Mouse (Mus musculus) G1E (cell line): ENCODE measurements around the gene Sin3a. TPM values are rescaled to one million over a fixed set of nuclear protein-coding genes. Genes with fewer than 3 reads are reported as not detected.

Experiments used
- ATAC-seq: 2 replicates; pipeline ENCODE4 v1.8.0; 2016; ENCODE audit warnings: mild to moderate bottlenecking; ENCODE audit not compliant: insufficient number of reproducible peaks, poor library complexity, low FRiP score, severe bottlenecking; ENCODE audit errors: extremely low read depth
- DNase-seq: peaks from one replicate; pipeline ENCODE4 v3.0.0; 2012; ENCODE audit warnings: low spot score
- H3K27me3 ChIP-seq: 2 replicates; pipeline ENCODE4 v1.6.1; 2012; ENCODE audit warnings: mild to moderate bottlenecking, low read length, inconsistent platforms; ENCODE audit not compliant: insufficient read depth
- H3K36me3 ChIP-seq: replicated peaks from 2 replicates; pipeline ENCODE3; 2012; ENCODE audit warnings: mild to moderate bottlenecking, inconsistent platforms
- H3K4me1 ChIP-seq: 2 replicates; pipeline ENCODE4 v1.6.1; 2012; ENCODE audit warnings: low read depth, low read length, inconsistent platforms, mixed read lengths; ENCODE audit not compliant: insufficient read depth
- H3K4me3 ChIP-seq: 2 replicates; pipeline ENCODE4 v1.5.1; 2012; ENCODE audit warnings: low read depth, mild to moderate bottlenecking, inconsistent platforms, low read length, moderate library complexity, mixed read lengths
- H3K9me3 ChIP-seq: replicated peaks from 2 replicates; pipeline ENCODE4 v1.6.1; 2012; ENCODE audit warnings: inconsistent platforms
- CTCF ChIP-seq: IDR thresholded peaks from 2 replicates; pipeline ENCODE4 v1.5.1; 2012; ENCODE audit warnings: low read depth, low read length, inconsistent platforms, mixed read lengths
- GATA1 ChIP-seq: IDR thresholded peaks from 2 replicates; pipeline ENCODE4 v1.6.1; 2012; ENCODE audit warnings: borderline replicate concordance, low read length, inconsistent platforms, mixed read lengths
- GATA2 ChIP-seq: IDR thresholded peaks from 2 replicates; pipeline ENCODE4 v1.6.1; 2012; ENCODE audit warnings: low read depth, low read length, inconsistent platforms, borderline replicate concordance
- POLR2AphosphoS5 ChIP-seq: IDR thresholded peaks from 2 replicates; pipeline ENCODE4 v1.6.1; 2012; ENCODE audit warnings: low read depth, low read length, inconsistent platforms; ENCODE audit not compliant: insufficient replicate concordance
- TAL1 ChIP-seq: conservative IDR thresholded peaks from 2 replicates; pipeline ENCODE4 v1.6.1; 2012; ENCODE audit warnings: low read depth, low read length, inconsistent platforms, mixed read lengths
- polyA plus RNA-seq: library from polyadenylated mRNA; stranded (reverse); fragments of >175 nt; gene quantifications from 2 replicates; pipeline ENCODE4 v1.2.3, GENCODE M21; 2012
- total RNA-seq, 2 experiments: library from RNA; stranded (forward) in 1 of 2; stranded (reverse) in 1 of 2; fragments of 200-1000 nt in 1 of 2; fragments of >200 nt in 1 of 2; fragmentation: Nextera tagmentation in 1 of 2; gene quantifications; 2 replicates each; pipeline ENCODE4 v1.2.3; 2014 to 2017

The Sin3a gene
- total and polyA plus RNA-seq, 3 experiments, result 15.4 to 78.5 (median 46.1) TPM

DNA sequence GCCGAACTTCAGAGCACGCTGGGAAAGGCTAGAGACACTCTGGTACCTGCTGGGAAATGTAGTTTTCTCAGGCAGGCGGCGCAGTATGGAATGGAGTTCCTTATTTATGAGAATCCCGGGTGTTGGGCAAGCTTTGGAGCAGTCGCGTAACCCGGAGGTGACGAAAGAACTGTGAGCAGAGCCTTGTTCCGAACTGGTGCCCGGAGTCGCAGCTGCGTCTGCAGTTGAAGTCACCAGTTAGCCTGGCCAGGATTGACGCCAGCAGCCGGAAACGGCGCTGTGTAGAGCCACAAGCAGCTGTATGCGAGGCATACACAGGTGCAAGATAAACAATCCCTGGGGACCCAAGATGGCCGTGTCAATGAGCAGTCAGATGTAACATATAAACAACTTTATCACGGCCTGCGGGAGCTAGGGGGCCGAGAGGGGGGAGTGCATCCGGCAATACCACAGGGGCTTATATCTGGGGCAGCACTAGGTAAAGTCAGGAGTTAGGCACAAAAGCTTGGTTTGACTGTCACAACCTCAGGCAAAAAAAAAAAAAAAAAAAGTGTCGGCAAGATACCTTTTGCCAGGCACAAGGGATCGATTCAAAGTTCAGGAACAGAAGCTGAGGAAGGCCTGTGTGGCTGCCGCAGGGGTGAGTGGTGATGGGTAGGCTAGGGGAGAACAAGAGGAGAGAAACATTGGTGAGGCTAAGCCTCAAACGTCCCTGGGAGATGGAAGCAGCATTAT, 76.5 kb downstream of the Sin3a start, which contains the start of gene Neil1:
Gene Neil1 (minus strand): TSS at position 162 of the 735 bp plus-strand sequence.
- peaks cover 28% of the 10 kb centered on the region for H3K4me1 ChIP-seq
- H3K9me3 ChIP-seq, result no peaks in the 10 kb centered on the region
- peak within 1 kb of the TSS; percentile 72 for H3K4me3 ChIP-seq
- peaks cover 23% of the 10 kb centered on the region for H3K36me3 ChIP-seq
- H3K27me3 ChIP-seq, result no peaks in the 10 kb centered on the region
- ATAC-seq (peak; percentile 77), DNase-seq (peak; percentile 82)
- no peak for TF ChIP-seq GATA1
- TF ChIP-seq TAL1, result no peak
- TF ChIP-seq POLR2AphosphoS5, result no peak
- TF ChIP-seq CTCF, result no peak
- TF ChIP-seq GATA2, result no peak

DNA sequence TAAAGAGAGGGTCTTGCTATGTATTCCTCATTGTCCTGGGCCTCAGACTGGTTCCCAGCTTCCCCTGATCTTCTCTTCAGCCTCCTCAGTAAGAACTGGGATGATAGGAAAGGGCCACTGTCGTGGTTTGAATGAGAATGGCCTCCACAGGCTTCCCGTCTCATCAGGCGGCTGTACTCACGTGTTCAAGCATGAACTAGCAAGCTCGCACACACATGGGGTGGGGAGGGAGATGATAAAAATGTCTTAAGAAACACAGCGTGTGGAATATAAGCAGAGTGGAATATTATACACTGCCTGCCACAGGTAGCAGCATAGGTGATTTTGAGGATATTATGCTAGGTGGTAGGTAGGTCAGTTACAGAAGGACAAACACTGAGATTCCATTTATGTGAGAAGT, 77.2 kb downstream of the Sin3a start:
- no peak for DNase-seq
- Histone ChIP-seq H3K27me3 (no peaks in the 10 kb centered on the region), H3K4me3 (peak overlapping the region; percentile 72; the same call in 1 of the 2 replicates), H3K4me1 (peaks cover 28% of the 10 kb centered on the region), H3K36me3 (peaks cover 18% of the 10 kb centered on the region), H3K9me3 (no peaks in the 10 kb centered on the region)
- TF ChIP-seq CTCF, result no peak
- no peak for TF ChIP-seq POLR2AphosphoS5
- no peak for TF ChIP-seq GATA2
- no peak for TF ChIP-seq TAL1
- TF ChIP-seq GATA1, result no peak
- ATAC-seq, result no peak

DNA sequence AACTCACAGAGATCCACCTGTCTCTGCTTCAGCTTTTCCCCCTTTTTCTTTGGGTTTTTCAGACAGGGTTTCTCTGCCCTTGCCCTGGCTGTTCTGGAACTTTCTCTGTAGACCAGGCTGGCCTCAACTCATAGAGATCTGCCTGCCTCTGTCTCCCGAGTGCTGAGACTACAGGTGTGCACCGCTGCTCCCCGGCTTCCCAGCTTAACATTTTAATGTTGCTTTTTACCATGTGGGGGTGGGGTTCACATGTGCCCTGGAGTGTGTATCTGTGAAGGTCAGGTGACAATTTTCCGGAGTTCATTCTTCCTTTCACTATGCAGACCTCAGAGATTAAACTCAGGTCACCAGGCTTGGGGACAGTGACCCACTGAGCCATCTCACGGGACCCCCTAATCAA, 78.4 kb downstream of the Sin3a start:
- DNase-seq (no peak), ATAC-seq (no peak)
- TF ChIP-seq CTCF (no peak), GATA2 (no peak), GATA1 (no peak), TAL1 (no peak), POLR2AphosphoS5 (no peak)
- H3K4me1 ChIP-seq, result peaks cover 30% of the 10 kb centered on the region
- H3K9me3 ChIP-seq, result no peaks in the 10 kb centered on the region
- H3K4me3 ChIP-seq, result no peak overlapping the region
- peaks cover 18% of the 10 kb centered on the region for H3K36me3 ChIP-seq
- no peaks in the 10 kb centered on the region for H3K27me3 ChIP-seq

DNA sequence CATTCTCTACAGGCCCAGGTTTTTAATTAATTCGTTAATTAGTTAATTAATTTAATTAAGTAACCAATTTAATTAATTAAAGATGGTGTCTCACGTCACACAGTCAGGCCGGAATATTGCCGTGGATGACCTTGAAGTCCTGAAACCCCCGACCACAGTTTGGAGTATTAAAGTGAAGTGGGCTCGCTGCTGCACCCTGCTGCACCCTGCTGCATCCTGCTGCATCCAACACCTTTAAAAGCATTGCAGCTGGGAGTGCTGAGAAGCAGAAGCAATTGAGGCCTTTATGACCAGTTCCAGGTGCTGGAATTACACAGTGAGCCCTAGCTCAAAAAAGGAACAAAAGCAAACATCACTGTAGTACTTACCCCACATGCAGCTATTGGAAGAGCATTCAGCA, 80.5 kb downstream of the Sin3a start:
- TF ChIP-seq GATA2 (no peak), GATA1 (no peak), TAL1 (no peak), POLR2AphosphoS5 (no peak), CTCF (no peak)
- peaks cover 35% of the 10 kb centered on the region for H3K36me3 ChIP-seq
- DNase-seq (no peak), ATAC-seq (no peak)
- H3K27me3 ChIP-seq, result no peaks in the 10 kb centered on the region
- H3K4me1 ChIP-seq, result peaks cover 38% of the 10 kb centered on the region
- no peaks in the 10 kb centered on the region for H3K9me3 ChIP-seq
- H3K4me3 ChIP-seq, result no peak overlapping the region

DNA sequence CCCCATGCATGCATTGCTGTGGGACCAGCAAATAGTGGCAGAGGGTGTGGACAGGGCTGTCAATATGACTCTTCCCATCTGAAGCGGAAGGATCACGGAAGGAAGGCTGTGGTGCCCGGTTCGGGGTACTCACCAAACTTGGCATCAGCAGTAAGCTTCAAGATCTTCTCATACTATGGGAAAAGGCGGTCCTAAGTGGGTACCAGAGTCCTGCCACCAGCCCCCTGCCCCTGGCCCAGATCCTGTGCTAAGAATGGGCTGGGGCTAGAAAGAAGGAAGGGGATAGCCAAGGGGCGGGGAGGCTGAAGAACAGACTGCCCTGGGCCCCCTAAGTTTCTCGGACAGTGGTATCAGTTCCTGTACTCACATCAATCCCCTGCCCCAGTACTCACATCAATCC, 84.5 kb downstream of the Sin3a start:
- no peak for TF ChIP-seq GATA2
- no peak for TF ChIP-seq TAL1
- no peak for TF ChIP-seq GATA1
- no peak for TF ChIP-seq CTCF
- no peak for TF ChIP-seq POLR2AphosphoS5
- ATAC-seq, result no peak
- Histone ChIP-seq H3K27me3 (peaks cover 2% of the 10 kb centered on the region; the same call in 1 of the 2 replicates), H3K4me3 (no peak overlapping the region), H3K4me1 (peaks cover 31% of the 10 kb centered on the region), H3K36me3 (peaks cover 33% of the 10 kb centered on the region), H3K9me3 (no peaks in the 10 kb centered on the region)
- DNase-seq, result no peak

DNA sequence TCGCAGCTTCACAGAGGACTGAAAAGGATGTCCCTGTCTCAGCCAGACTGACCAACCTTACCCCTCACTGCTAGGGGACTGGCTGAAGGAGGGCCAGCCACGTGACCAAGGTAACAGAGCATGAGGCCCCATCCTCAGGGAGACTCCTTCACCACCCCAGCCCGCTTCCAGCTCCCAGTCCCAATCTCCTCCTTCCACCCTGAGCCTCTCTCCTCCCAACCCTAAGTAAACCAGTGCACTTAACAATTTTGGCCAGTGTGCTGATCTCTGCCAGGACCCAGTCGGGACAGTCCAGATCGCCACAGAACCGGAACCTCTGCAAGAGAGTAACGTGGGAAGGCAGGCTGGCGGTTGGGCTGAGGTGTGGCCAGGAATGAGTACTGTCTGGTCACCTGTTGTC, 85.0 kb downstream of the Sin3a start:
- Histone ChIP-seq H3K4me3 (peak overlapping the region; percentile 91; the same call in 1 of the 2 replicates), H3K4me1 (peaks cover 31% of the 10 kb centered on the region), H3K36me3 (peaks cover 33% of the 10 kb centered on the region), H3K9me3 (no peaks in the 10 kb centered on the region), H3K27me3 (peaks cover 4% of the 10 kb centered on the region; the same call in 1 of the 2 replicates)
- TF ChIP-seq TAL1, result no peak
- no peak for TF ChIP-seq CTCF
- no peak for TF ChIP-seq GATA1
- TF ChIP-seq POLR2AphosphoS5, result no peak
- TF ChIP-seq GATA2, result no peak
- no peak for DNase-seq
- ATAC-seq, result no peak
